Mouse (Mus musculus) spleen, postnatal 14 days (tissue): ENCODE data around the gene Syt16.
A peak's percentile ranks its signal among the peaks of the same experiment; 100 is the strongest.

Experiments used
- DNase-seq, 2 experiments: peaks; one replicate each; pipeline ENCODE4 v3.0.0; 2021 to 2022; ENCODE audit warnings: low spot score in 2 of 2

Gene Syt16

GRCm38 (mm10) chr12:74316344-74316973 is 319.0 kb downstream of the Syt16 start, which contains the start of gene Gm11042:
Gene Gm11042 (minus strand): TSS chr12:74316394.
- DNase-seq: no peak

GRCm38 (mm10) chr12:74316989-74317759 is 319.7 kb downstream of the Syt16 start:
- peak in 1 of 2 experiments; percentile 1 for DNase-seq

GRCm38 (mm10) chr12:74320318-74320717 is 322.9 kb downstream of the Syt16 start:
- peak in 1 of 2 experiments; percentile 27 for DNase-seq

GRCm38 (mm10) chr12:74321981-74322380 is 324.5 kb downstream of the Syt16 start:
- DNase-seq: no peak
